In the genomic region with DNA sequence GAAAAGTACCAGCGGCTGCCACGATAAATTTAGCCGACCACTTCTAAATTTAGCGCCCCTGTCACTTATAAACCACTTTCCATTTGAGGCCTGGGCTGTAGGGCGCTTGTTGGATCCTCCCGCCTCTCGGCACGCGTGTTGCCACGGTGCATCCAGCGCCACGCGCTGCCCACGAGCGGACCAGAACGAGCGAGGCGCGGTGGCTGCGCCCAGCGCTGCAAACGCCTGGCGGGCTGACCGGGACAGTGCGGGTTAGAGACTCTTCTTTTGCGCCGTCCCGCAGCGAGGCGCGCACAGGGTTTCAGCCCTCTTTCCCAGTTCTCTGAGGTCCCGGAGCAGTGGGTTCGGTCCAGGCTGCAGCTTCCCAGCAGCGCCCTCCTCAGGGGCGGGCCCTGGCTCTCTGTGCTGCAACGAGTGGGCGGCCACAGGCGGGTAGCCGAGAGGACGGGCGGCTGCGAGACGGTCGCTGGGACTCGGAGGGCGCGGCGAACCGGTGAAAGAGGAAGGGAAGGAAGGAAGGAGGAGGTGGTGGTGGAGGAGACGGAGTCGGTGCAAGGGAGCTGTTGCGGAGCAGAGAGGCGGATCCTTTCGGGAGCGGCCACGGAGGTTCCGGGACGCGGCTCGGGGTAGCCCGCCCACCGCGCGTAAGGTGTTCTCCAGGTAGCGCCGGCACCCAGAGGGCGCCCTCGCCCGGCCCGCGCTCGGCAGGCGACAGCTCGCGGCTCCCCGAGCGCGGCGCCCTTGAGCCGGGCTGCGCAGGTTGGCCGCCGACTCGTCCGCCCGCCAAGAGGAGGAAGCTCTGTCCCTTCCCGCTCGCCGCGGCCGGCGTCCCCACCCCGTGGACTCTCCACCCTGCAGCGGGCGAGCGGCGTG, we compare ENCODE assay signal across 8 mouse cellular contexts. TPM values are rescaled to one million over a fixed set of nuclear protein-coding genes. Genes with fewer than 3 reads are reported as not detected.
DNase-seq lines count a peak whose midpoint lies in the region; ATAC-seq and TF ChIP-seq lines count a peak whose summit lies in the region.

No protein-coding gene starts in this region.

- no peak for TF ChIP-seq CTCF in embryonic fibroblast, embryonic 13.5 days (IDR thresholded peaks at IDR 0.05; ENCODE audit: borderline replicate concordance, insufficient read depth, low read length)
- peak; percentile 52 for TF ChIP-seq CTCF in kidney, postnatal 0 days (IDR thresholded peaks at IDR 0.05; ENCODE audit: low read depth)
- peak; percentile 71 for TF ChIP-seq CTCF in liver, adult 2 months (IDR thresholded peaks at IDR 0.05; ENCODE audit: low read depth, low read length)

- peak overlapping the region; percentile 94 for H3K9ac ChIP-seq in heart, embryonic 13.5 days
- H3K9ac ChIP-seq in kidney, postnatal 0 days (ENCODE audit: low read depth, low read length), result peak overlapping the region; percentile 67
- H3K9ac ChIP-seq in liver, adult 2 months (ENCODE audit: low read depth, low read length), result peak overlapping the region; percentile 88

- H3K36me3 ChIP-seq in erythroblast, embryonic 14.5 days (ENCODE audit: control insufficient read depth), result no peaks in the 10 kb centered on the region
- H3K36me3 ChIP-seq in heart, embryonic 13.5 days, result no peaks in the 10 kb centered on the region
- H3K36me3 ChIP-seq in kidney, postnatal 0 days (ENCODE audit: insufficient read depth, low read length), result no peaks in the 10 kb centered on the region
- H3K36me3 ChIP-seq in liver, adult 2 months (ENCODE audit: control insufficient read depth, insufficient read depth, low read length), result no peaks in the 10 kb centered on the region

- WGBS in heart, embryonic 13.5 days, result under 1% methylated on average over 85 of the region's 97 CpGs
- under 1% methylated on average over 93 of the region's 97 CpGs for WGBS in kidney, postnatal 0 days
- under 1% methylated on average over 96 of the region's 97 CpGs for WGBS in liver, adult 2 months

- H3K4me3 ChIP-seq in erythroblast, embryonic 14.5 days (replicated peaks), result peak overlapping the region; percentile 60
- H3K4me3 ChIP-seq in embryonic fibroblast, embryonic 13.5 days (ENCODE audit: insufficient read depth, low read length), result peak overlapping the region; percentile 46
- H3K4me3 ChIP-seq in heart, embryonic 13.5 days, result peak overlapping the region; percentile 88
- H3K4me3 ChIP-seq in kidney, postnatal 0 days (replicated peaks; ENCODE audit: low read depth, low read length), result peak overlapping the region; percentile 84
- H3K4me3 ChIP-seq in liver, adult 2 months (ENCODE audit: insufficient read depth, low read depth, low read length), result peak overlapping the region; percentile 86

- no peaks in the 10 kb centered on the region; the same call in 1 of the 2 replicates for H3K9me3 ChIP-seq in erythroblast, embryonic 14.5 days (ENCODE audit: control insufficient read depth, low read length)
- H3K9me3 ChIP-seq in heart, embryonic 13.5 days, result no peaks in the 10 kb centered on the region
- H3K9me3 ChIP-seq in kidney, postnatal 0 days (replicated peaks; ENCODE audit: low read length), result no peaks in the 10 kb centered on the region

- H3K79me2 ChIP-seq in liver, adult 2 months (ENCODE audit: control insufficient read depth, insufficient read depth, low read length), result peaks cover 11% of the 10 kb centered on the region; the same call in 1 of the 2 replicates

- H3K4me1 ChIP-seq in erythroblast, embryonic 14.5 days (ENCODE audit: control insufficient read depth), result peaks cover 14% of the 10 kb centered on the region
- no peaks in the 10 kb centered on the region; the same call in 1 of the 2 replicates for H3K4me1 ChIP-seq in embryonic fibroblast, embryonic 13.5 days (ENCODE audit: control insufficient read depth, insufficient read depth, low read length)
- peaks cover 38% of the 10 kb centered on the region for H3K4me1 ChIP-seq in heart, embryonic 13.5 days
- peaks cover 8% of the 10 kb centered on the region for H3K4me1 ChIP-seq in kidney, postnatal 0 days (replicated peaks; ENCODE audit: insufficient read depth, low read length)
- H3K4me1 ChIP-seq in liver, adult 2 months (ENCODE audit: control insufficient read depth, insufficient read depth, low read length), result peaks cover 12% of the 10 kb centered on the region

- peak overlapping the region; percentile 78 for H3K4me2 ChIP-seq in heart, embryonic 13.5 days
- H3K4me2 ChIP-seq in kidney, postnatal 0 days (ENCODE audit: low read length), result peak overlapping the region; percentile 87

- ATAC-seq in erythroblast, adult 5-6 weeks (replicated peaks; ENCODE audit: low FRiP score, poor library complexity, severe bottlenecking), result no peak
- peak; percentile 79 for ATAC-seq in heart, embryonic 13.5 days (ENCODE audit: extremely low read depth, insufficient number of reproducible peaks, low FRiP score, low TSS enrichment)
- ATAC-seq in kidney, postnatal 0 days (replicated peaks; ENCODE audit: low FRiP score, low read depth), result peak; percentile 87

- H3K27me3 ChIP-seq in erythroblast, embryonic 14.5 days (ENCODE audit: control insufficient read depth), result peaks cover 50% of the 10 kb centered on the region
- peaks cover 10% of the 10 kb centered on the region; the same call in 1 of the 2 replicates for H3K27me3 ChIP-seq in heart, embryonic 13.5 days (replicated peaks)
- H3K27me3 ChIP-seq in kidney, postnatal 0 days (ENCODE audit: insufficient read depth, low read length), result no peaks in the 10 kb centered on the region
- H3K27me3 ChIP-seq in liver, adult 2 months (ENCODE audit: control insufficient read depth, insufficient read depth, low read length), result no peaks in the 10 kb centered on the region

- peak; percentile 79 for DNase-seq in kidney, postnatal 0 days (ENCODE audit: low spot score)
- DNase-seq in liver, adult 2 months (ENCODE audit: extremely low read depth, low read depth, low spot score), result peak; percentile 71
- peak; percentile 36 to 61 for DNase-seq in monocyte, adult 2 months (ENCODE audit: low read depth in 1 of 2, low spot score in 2 of 2)
- peak; percentile 69 to 79 for DNase-seq in spleen, postnatal 10 days (ENCODE audit: low spot score in 2 of 2)

- TF ChIP-seq POLR2A in embryonic fibroblast, embryonic 13.5 days (IDR thresholded peaks at IDR 0.05; ENCODE audit: low read depth, low read length), result no peak
- TF ChIP-seq POLR2A in liver, adult 2 months (IDR thresholded peaks at IDR 0.05; ENCODE audit: extremely low read depth, insufficient read depth, low read length), result peak; percentile 12; the same call in 1 of the 2 replicates

- no peak overlapping the region for H3K27ac ChIP-seq in embryonic fibroblast, embryonic 13.5 days (ENCODE audit: insufficient read depth, low read length)
- H3K27ac ChIP-seq in heart, embryonic 13.5 days (replicated peaks), result peak overlapping the region; percentile 94
- peak overlapping the region; percentile 88 for H3K27ac ChIP-seq in kidney, postnatal 0 days
- H3K27ac ChIP-seq in liver, adult 2 months (replicated peaks; ENCODE audit: insufficient read depth, low read depth, low read length), result peak overlapping the region; percentile 83

RNA-seq across cellular contexts. Expression of a gene that starts 0.5 kb away (rescaled TPM):
- polyA plus RNA-seq in erythroblast, embryonic 14.5 days (2012), result not detected in 2 replicates
- 3.1 and 4.2 TPM in 2 replicates for total RNA-seq in erythroblast, adult 5-6 weeks (2015; ENCODE audit: low replicate concordance)
- total RNA-seq in erythroblast, adult 5-6 weeks (2017; ENCODE audit: low replicate concordance), result 4.6 and 8.8 TPM in 2 replicates
- polyA plus RNA-seq in embryonic fibroblast, embryonic 13.5 days (2011; ENCODE audit: insufficient read length, low read depth, missing spikeins), result 4.0 and 4.7 TPM in 2 replicates
- polyA plus RNA-seq in heart, embryonic 13.5 days (2015; fragmentation: Nextera tagmentation; extraction: Ambion mirVana), result 2.4 and 2.7 TPM in 2 replicates
- 2.2 and 3.0 TPM in 2 replicates for polyA plus RNA-seq in kidney, postnatal 0 days (2015; fragmentation: Nextera tagmentation; extraction: Ambion mirVana)
- 25.4 and 26.4 TPM in 2 replicates for total RNA-seq in liver, adult 2 months (2014; rRNA removed)
- 2.8 and 2.9 TPM in 2 replicates for polyA plus RNA-seq in liver, adult 2 months (2012; rRNA removed)

RNA-seq across cellular contexts. Expression of a gene that starts 26.3 kb away (rescaled TPM):
- polyA plus RNA-seq in erythroblast, embryonic 14.5 days (2012), result 0.17 and 0.18 TPM in 2 replicates
- total RNA-seq in erythroblast, adult 5-6 weeks (2015; ENCODE audit: low replicate concordance), result 4.2 and 6.5 TPM in 2 replicates
- 3.3 and 4.2 TPM in 2 replicates for total RNA-seq in erythroblast, adult 5-6 weeks (2017; ENCODE audit: low replicate concordance)
- polyA plus RNA-seq in embryonic fibroblast, embryonic 13.5 days (2011; ENCODE audit: insufficient read length, low read depth, missing spikeins), result 13.6 and 19.7 TPM in 2 replicates
- polyA plus RNA-seq in heart, embryonic 13.5 days (2015; fragmentation: Nextera tagmentation; extraction: Ambion mirVana), result 33.3 and 39.3 TPM in 2 replicates
- polyA plus RNA-seq in kidney, postnatal 0 days (2015; fragmentation: Nextera tagmentation; extraction: Ambion mirVana), result 61.1 and 64.8 TPM in 2 replicates
- total RNA-seq in liver, adult 2 months (2014; rRNA removed), result 112 and 114 TPM in 2 replicates
- 118 and 129 TPM in 2 replicates for polyA plus RNA-seq in liver, adult 2 months (2012; rRNA removed)

Comparison
In these comparisons a context has a peak if more than half of its experiments do, and no peak if none do; other contexts are left out.
1. RNA of a gene that starts 26.3 kb away (polyA plus RNA-seq): 118 to 129 TPM in liver, adult 2 months, 61.1 to 64.8 TPM in kidney, postnatal 0 days, 33.3 to 39.3 TPM in heart, embryonic 13.5 days and 13.6 to 19.7 TPM in embryonic fibroblast, embryonic 13.5 days; 0.17 to 0.18 TPM in erythroblast, embryonic 14.5 days; every median in the first group is over 10 times any median in the second.
2. Peak in every context shown above with its lines, with median percentiles within 50 percentile points of each other: H3K4me3 ChIP-seq, H3K9ac ChIP-seq and DNase-seq.